Mouse (Mus musculus) skeletal muscle tissue, adult 2 months (tissue): Measurements from ENCODE around the gene Fezf2.

Source experiments
- DNase-seq: peaks from one replicate; pipeline ENCODE4 v3.0.0-alpha.2; 2012; ENCODE audit warnings: low read depth, low spot score

Gene Fezf2

GRCm38 (mm10) chr14:12342458-12343131 lies 5.4 kb downstream of the Fezf2 start:
- no peak for DNase-seq

- DNase-seq, result no peak
Measured at GRCm38 (mm10) chr14:12341789-12342457, 6.1 kb downstream of the Fezf2 start.

DNA sequence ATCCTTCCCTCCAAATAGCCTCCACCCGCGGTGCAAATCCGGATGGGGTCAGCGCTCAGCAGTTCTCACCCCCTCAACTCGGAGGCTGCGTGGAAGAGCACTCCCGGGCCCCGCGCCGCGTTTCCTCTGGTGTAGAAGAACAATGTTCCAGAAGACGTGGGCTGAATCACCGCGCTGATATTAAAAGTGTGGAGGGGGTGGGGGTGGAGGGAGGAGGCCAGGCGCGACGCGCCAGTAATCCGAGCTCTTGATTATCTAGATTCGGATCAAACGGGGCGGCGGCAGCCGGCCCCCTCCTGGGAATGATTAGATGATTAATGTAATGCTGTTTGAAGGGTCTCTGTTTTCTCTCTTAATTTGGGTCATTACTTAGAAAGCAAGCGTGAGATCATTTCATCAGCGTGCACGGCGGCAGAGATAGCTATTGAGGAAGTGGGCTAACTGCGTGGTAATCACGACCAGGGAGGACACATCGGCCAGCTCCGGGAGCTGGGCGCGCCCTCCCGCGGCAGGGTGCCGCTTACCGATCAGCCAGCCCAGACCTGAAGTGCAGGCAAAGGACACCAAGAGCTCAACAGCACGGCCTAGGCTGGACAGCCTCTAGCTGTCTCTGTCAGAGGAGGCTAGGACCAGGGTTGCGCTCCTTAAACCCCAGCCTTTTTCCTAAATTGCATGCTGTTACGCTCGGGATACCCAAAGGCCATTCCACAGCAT lies 6.8 kb downstream of the Fezf2 start:
- no peak for DNase-seq

- no peak for DNase-seq
Measured at GRCm38 (mm10) chr14:12340238-12341074, 7.5 kb downstream of the Fezf2 start.

- no peak for DNase-seq
Measured at GRCm38 (mm10) chr14:12338811-12339565, 9.0 kb downstream of the Fezf2 start.

DNA sequence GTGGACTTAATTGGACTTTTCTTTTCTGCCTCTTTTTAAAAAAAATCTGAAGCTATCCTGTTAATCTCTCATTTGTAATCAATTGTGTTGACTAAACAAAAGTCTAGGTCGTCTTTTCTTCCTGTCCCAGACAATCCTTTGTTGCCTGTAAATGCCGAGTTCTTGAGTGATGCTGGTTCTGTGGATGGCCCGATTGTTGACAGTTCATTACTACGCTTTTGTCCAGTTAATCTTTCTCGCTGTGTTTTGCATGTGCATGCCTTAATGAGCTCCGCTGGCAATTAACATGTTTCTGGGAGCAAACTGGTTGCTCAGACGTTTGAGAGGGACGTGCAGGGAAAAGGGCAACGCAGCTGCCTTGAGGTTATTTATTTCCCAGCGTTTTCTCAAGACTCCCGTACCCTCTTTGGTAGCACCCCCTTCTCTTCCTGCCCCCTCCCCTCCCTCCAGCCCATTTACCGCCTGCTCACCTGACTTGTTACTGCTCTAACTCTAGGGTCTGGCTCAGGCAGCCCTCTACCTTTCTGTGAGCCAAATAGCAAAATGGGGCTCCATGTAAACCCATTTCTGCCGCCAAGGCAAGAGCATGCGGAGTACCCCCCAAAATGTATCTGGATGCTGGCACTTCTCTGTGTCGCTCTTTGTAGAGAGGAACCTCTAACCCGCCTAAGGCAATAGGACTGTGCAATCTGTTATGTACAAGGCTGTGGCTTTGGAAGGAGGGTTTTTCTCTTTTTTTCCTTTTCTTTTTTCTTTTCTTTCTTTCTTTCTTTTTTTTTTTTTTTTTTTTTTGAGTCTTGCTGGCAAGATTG lies 9.8 kb downstream of the Fezf2 start:
- no peak for DNase-seq

GRCm38 (mm10) chr14:12337421-12337997 lies 10.5 kb downstream of the Fezf2 start:
- no peak for DNase-seq

GRCm38 (mm10) chr14:12334925-12335324 lies 13.1 kb downstream of the Fezf2 start:
- no peak for DNase-seq

- no peak for DNase-seq
Measured at GRCm38 (mm10) chr14:12333622-12334021, 14.4 kb downstream of the Fezf2 start.

DNA sequence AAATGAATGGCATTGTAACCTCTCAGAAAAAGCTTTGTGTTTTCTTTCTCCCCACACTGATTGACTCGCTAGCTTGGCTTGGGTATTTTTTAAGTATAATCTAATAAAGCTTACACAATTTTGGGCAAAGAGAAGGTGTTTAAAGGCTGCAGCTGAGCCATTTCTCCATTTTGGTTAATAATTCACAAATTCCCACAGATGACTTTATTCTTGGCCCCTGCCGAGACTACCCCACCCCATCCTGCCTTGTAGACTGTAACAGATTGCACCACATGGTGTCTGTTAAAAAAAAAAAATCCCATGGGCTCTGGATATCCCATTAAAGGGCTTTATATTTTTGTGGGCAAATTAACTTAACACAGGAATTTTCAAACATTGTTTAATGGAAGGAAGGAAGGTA lies 44.9 kb downstream of the Fezf2 start:
- no peak for DNase-seq

DNA sequence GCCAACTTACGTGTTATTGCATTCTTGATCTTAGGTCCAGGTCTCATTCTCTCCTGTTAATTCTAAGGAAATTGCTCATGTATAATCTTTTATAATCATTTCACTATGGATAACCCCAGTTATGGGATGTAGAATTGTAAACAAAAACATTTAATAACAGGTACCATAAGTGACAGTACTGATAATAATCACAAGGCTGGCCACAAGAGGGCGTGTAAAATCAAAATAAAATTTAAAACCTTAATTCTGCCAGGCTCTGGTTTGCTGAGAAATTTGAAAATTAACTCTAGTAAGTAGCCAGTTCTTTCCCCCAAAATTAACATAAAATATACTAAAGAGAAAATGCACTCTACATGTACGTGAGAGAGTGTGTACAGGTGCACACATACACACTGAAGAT lies 47.3 kb downstream of the Fezf2 start:
- DNase-seq, result no peak

DNA sequence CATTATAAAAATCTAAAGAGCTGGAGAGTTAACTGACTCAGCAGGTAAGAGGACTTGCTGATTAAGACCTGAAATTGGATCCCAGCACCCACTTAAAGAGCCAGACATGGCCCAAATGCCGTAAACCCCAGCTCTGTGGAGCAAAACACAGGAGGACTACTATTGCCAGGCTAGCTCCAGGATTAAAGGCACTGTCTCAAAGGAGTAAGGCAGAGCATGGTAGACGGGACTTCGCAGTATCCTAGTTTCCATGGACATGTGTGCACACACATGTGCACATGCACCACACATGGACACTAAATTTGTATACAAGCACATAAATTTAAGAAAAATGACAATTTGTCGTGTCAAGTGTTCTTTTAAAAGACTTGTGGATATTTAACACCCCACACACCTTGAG lies 47.7 kb downstream of the Fezf2 start:
- no peak for DNase-seq

DNA sequence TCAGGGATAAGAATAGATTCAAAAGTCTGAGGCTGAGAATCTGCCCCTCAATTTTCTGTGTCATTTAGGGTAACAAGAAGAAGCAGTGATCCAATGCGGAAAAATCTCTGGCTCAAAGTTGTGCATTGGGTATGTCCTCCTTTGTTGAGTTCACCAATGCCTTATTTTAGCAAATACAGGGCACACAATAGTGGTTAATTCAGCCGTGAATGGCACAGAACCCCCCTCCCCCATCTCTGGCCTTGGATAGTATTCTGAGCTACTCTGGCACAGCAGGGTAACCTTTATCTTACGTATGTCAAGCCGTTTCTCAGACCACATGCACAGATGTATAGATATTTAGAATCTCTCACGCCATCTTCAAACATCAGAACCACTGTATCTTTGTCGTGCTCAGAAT lies 48.3 kb downstream of the Fezf2 start:
- DNase-seq, result no peak

DNA sequence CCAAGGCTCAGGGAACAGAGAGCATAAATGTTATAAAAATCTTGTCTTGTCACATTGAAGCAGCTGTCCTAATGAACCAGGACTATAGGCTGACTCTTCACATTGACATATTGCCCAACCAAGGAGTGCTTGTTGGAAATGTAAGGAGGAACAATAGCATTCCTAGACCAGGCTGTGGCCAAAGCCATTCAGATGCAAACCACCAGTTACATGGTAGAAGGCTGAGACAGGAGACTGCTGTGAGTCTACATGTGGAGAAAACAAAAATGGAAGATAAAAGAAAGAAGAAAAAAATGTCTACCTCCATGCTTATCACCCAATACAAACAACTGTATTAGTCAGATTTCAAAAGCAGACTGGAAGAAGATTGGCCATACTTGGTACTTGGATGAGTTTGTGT lies 48.8 kb downstream of the Fezf2 start:
- DNase-seq, result no peak

DNA sequence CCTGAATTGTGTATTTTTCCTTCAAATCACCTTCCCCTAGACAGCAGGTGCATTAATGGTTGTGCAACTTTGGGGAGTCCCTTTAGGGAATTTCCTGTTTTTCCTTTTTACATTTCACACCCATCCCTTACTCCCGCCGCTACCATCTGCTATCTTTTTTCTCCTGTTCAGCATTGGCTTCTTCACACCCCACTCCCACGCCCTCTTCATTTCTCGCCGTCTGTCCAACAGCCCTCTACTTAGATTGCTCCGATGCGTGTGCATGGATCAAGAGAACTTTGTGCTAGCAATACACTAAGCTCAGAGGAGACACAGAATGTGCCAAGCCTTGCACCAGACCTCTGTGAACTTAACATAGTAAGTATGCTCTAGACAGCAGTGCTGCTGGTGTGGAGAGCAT lies 51.6 kb downstream of the Fezf2 start:
- no peak for DNase-seq
